Mouse (Mus musculus) limb, embryonic 11.5 days (tissue): ENCODE results near the gene Cbr2. TPM values are rescaled to one million over a fixed set of nuclear protein-coding genes. Genes with fewer than 3 reads are reported as not detected.

Source experiments
- ATAC-seq: fragments of 200-750 bp; cut with Nextera tagmentation; 2 replicates; pipeline ENCODE4 v1.8.0; 2017; ENCODE audit warnings: low read depth; ENCODE audit not compliant: insufficient number of reproducible peaks, low FRiP score, low TSS enrichment
- DNase-seq: peaks from one replicate; pipeline ENCODE4 v3.0.0-alpha.2; 2015; ENCODE audit warnings: low spot score
- H3K27ac ChIP-seq: fragments of 300-500 bp; sonication (generic); replicated peaks from 2 replicates; pipeline ENCODE4 v1.5.1; 2014; ENCODE audit warnings: low read depth, mild to moderate bottlenecking, low read length
- H3K27me3 ChIP-seq: fragments of 300-500 bp; sonication (generic); 2 replicates; pipeline ENCODE4 v1.6.1; 2014; ENCODE audit warnings: mild to moderate bottlenecking, low read length, mixed read lengths; ENCODE audit not compliant: control insufficient read depth, insufficient read depth
- H3K36me3 ChIP-seq: fragments of 300-500 bp; sonication (generic); 2 replicates; pipeline ENCODE4 v1.6.1; 2014; ENCODE audit warnings: mild to moderate bottlenecking, low read length, moderate library complexity, mixed read lengths; ENCODE audit not compliant: control insufficient read depth, insufficient read depth
- H3K4me1 ChIP-seq: fragments of 300-500 bp; sonication (generic); 2 replicates; pipeline ENCODE4 v1.6.1; 2014; ENCODE audit warnings: low read length, mixed read lengths; ENCODE audit not compliant: control insufficient read depth, insufficient read depth
- H3K4me2 ChIP-seq: fragments of 300-500 bp; sonication (generic); 2 replicates; pipeline ENCODE4 v1.6.1; 2014; ENCODE audit warnings: low read depth, mild to moderate bottlenecking, moderate library complexity; ENCODE audit not compliant: severe bottlenecking
- H3K4me3 ChIP-seq: fragments of 300-500 bp; sonication (generic); 2 replicates; pipeline ENCODE4 v1.5.1; 2014; ENCODE audit warnings: low read depth, low read length
- H3K9ac ChIP-seq: fragments of 300-500 bp; sonication (generic); 2 replicates; pipeline ENCODE4 v1.6.1; 2014; ENCODE audit warnings: mild to moderate bottlenecking, low read length
- H3K9me3 ChIP-seq: fragments of 300-500 bp; sonication (generic); 2 replicates; pipeline ENCODE4 v1.6.1; 2016; ENCODE audit warnings: low read length; ENCODE audit not compliant: control insufficient read depth
- WGBS: fragments of 180-500 bp; shearing (Covaris S2); extraction: QIAGEN DNeasy Blood & Tissue Kit; methylation state at CpG from one replicate; pipeline ENCODE4 v1.1.7; 2014; 5-methylcytosine and 5-hydroxymethylcytosine counted together
- polyA plus RNA-seq: library from polyadenylated mRNA; unstranded; fragments of >200 nt; fragmentation: Nextera tagmentation; extraction: Ambion mirVana; gene quantifications from 2 replicates; pipeline ENCODE4 v1.2.1, GENCODE M21; 2014

The Cbr2 gene
- polyA plus RNA-seq, 1 experiment from 2014 or later: 7.4 TPM

GRCm38 (mm10) chr11:120686650-120687272 is 45.2 kb downstream of the Cbr2 start:
- ATAC-seq (no peak), DNase-seq (no peak)
- H3K9ac ChIP-seq: no peak overlapping the region

GRCm38 (mm10) chr11:120684660-120685059 is 47.3 kb downstream of the Cbr2 start:
- peaks cover 9% of the 10 kb centered on the region; the same call in 1 of the 2 replicates for H3K36me3 ChIP-seq
- H3K4me3 ChIP-seq: no peak overlapping the region
- H3K9me3 ChIP-seq: no peaks in the 10 kb centered on the region
- no peak for ATAC-seq
- no peaks in the 10 kb centered on the region for H3K4me1 ChIP-seq
- no peak overlapping the region for H3K9ac ChIP-seq
- H3K27ac ChIP-seq: no peak overlapping the region
- H3K27me3 ChIP-seq: no peaks in the 10 kb centered on the region
- no peak overlapping the region for H3K4me2 ChIP-seq
- WGBS: 89% methylated on average over 2 of the region's 2 CpGs
- DNase-seq: no peak

More at GRCm38 (mm10) chr11:120686650-120687272, 45.2 kb downstream of the Cbr2 start:
- no peak overlapping the region for H3K4me3 ChIP-seq
- H3K4me2 ChIP-seq: no peak overlapping the region
- H3K36me3 ChIP-seq: peaks cover 6% of the 10 kb centered on the region; the same call in 1 of the 2 replicates
- no peak overlapping the region for H3K27ac ChIP-seq
- H3K27me3 ChIP-seq: no peaks in the 10 kb centered on the region
- 86% methylated on average over 20 of the region's 20 CpGs for WGBS
- no peaks in the 10 kb centered on the region for H3K9me3 ChIP-seq
- no peaks in the 10 kb centered on the region for H3K4me1 ChIP-seq

DNA sequence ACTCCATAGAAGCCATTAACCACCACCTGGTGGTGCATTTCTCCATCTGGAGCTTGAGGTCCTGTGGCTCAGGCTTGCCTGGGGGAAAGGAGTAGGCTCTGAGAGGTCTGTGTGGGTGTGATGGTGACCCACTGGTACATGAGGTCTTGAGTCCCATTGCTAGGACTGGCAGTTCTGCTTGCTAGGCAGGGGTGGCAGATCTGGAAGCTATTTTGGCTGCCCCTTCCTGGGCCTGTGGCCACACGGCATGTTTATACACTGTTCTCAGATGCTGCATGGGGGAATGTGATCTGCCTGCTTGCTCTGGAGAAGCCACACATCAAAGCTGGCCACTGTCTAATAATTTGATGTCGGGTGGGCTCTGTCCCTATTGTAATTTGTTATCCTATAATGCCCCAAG is 47.8 kb downstream of the Cbr2 start:
- Histone ChIP-seq H3K9ac (no peak overlapping the region), H3K36me3 (peaks cover 9% of the 10 kb centered on the region; the same call in 1 of the 2 replicates), H3K27ac (no peak overlapping the region), H3K27me3 (no peaks in the 10 kb centered on the region), H3K9me3 (no peaks in the 10 kb centered on the region), H3K4me1 (no peaks in the 10 kb centered on the region), H3K4me3 (no peak overlapping the region), H3K4me2 (no peak overlapping the region)
- ATAC-seq (no peak), DNase-seq (no peak)
- WGBS: 78% methylated on average over 2 of the region's 2 CpGs

GRCm38 (mm10) chr11:120683536-120683935 is 48.4 kb downstream of the Cbr2 start:
- ATAC-seq (no peak), DNase-seq (no peak)
- 93% methylated on average over 3 of the region's 3 CpGs for WGBS
- Histone ChIP-seq H3K4me2 (no peak overlapping the region), H3K4me1 (no peaks in the 10 kb centered on the region), H3K27ac (no peak overlapping the region), H3K9ac (no peak overlapping the region), H3K4me3 (no peak overlapping the region), H3K9me3 (no peaks in the 10 kb centered on the region), H3K27me3 (no peaks in the 10 kb centered on the region), H3K36me3 (peaks cover 10% of the 10 kb centered on the region; the same call in 1 of the 2 replicates)

DNA sequence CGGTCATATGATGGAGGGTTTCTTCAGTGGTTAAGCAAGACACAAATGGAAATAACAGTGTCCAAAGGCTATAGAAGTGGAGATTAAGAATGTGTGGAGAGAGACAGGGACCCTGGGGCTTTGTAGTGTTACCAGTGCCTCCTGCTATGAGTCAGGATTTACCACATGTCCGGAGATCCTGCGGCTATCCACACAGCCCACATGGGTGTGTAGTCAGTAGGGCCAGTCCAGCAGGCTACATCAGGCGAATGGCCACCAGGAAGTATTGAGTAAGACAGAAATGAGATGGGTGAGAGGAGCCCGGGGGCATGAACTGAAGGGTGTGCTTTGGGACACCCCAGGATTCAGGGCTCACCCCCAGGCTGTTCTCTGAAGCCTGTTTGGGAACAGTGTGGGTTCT is 49.2 kb downstream of the Cbr2 start:
- Histone ChIP-seq H3K9me3 (no peaks in the 10 kb centered on the region), H3K9ac (no peak overlapping the region), H3K27me3 (no peaks in the 10 kb centered on the region), H3K27ac (no peak overlapping the region), H3K36me3 (peaks cover 13% of the 10 kb centered on the region; the same call in 1 of the 2 replicates), H3K4me1 (no peaks in the 10 kb centered on the region), H3K4me3 (no peak overlapping the region), H3K4me2 (no peak overlapping the region)
- WGBS: 92% methylated on average over 5 of the region's 5 CpGs
- DNase-seq (no peak), ATAC-seq (no peak)

- no peak overlapping the region for H3K27ac ChIP-seq
- 85% methylated on average over 3 of the region's 3 CpGs for WGBS
- no peak for DNase-seq
- H3K9me3 ChIP-seq: no peaks in the 10 kb centered on the region
- no peaks in the 10 kb centered on the region for H3K27me3 ChIP-seq
- H3K4me3 ChIP-seq: no peak overlapping the region
- H3K9ac ChIP-seq: no peak overlapping the region
- no peak overlapping the region for H3K4me2 ChIP-seq
- no peak for ATAC-seq
- H3K4me1 ChIP-seq: no peaks in the 10 kb centered on the region
- H3K36me3 ChIP-seq: peaks cover 11% of the 10 kb centered on the region; the same call in 1 of the 2 replicates
These were observed 52.0 kb downstream of the Cbr2 start for GRCm38 (mm10) chr11:120679909-120680308.

Other genes starting within 250 kb of the Cbr2 start
- gene Mrpl12, start 247.5 kb downstream of the Cbr2 start, polyA plus RNA-seq: 166 and 177 TPM in 2 replicates
- gene Slc25a10, start 240.3 kb downstream of the Cbr2 start, polyA plus RNA-seq: 57.8 and 58.5 TPM in 2 replicates
- 0.71 and 1.8 TPM in 2 replicates for gene Gcgr, start 201.4 kb downstream of the Cbr2 start, polyA plus RNA-seq
- 234 and 252 TPM in 2 replicates for gene Mcrip1, start 182.4 kb downstream of the Cbr2 start, polyA plus RNA-seq
- gene Ppp1r27, start 181.0 kb downstream of the Cbr2 start, polyA plus RNA-seq: 0.47 and 0.85 TPM in 2 replicates
- gene P4hb, start 158.9 kb downstream of the Cbr2 start, polyA plus RNA-seq: 640 and 656 TPM in 2 replicates
- 593 and 597 TPM in 2 replicates for gene Arhgdia, start 150.5 kb downstream of the Cbr2 start, polyA plus RNA-seq
- gene Alyref, start 133.7 kb downstream of the Cbr2 start, polyA plus RNA-seq: 810 and 850 TPM in 2 replicates
- 214 and 223 TPM in 2 replicates for gene Anapc11, start 133.7 kb downstream of the Cbr2 start, polyA plus RNA-seq
- gene Npb, start 123.6 kb downstream of the Cbr2 start, polyA plus RNA-seq: 1.4 TPM in 1 of 2 replicates, not detected in the other
- gene Pcyt2, start 114.2 kb downstream of the Cbr2 start, polyA plus RNA-seq: 105 and 111 TPM in 2 replicates
- 24.6 TPM in 2 replicates for gene Sirt7, start 106.9 kb downstream of the Cbr2 start, polyA plus RNA-seq
- 22.6 and 24.2 TPM in 2 replicates for gene Mafg, start 98.5 kb downstream of the Cbr2 start, polyA plus RNA-seq
- 33.3 and 34.2 TPM in 2 replicates for gene Pycr1, start 88.3 kb downstream of the Cbr2 start, polyA plus RNA-seq
- gene Myadml2, start 84.0 kb downstream of the Cbr2 start, polyA plus RNA-seq: not detected in 2 replicates
- gene Notum, start 70.9 kb downstream of the Cbr2 start, polyA plus RNA-seq: 6.6 and 7.5 TPM in 2 replicates
- 122 and 128 TPM in 2 replicates for gene Aspscr1, start 59.1 kb downstream of the Cbr2 start, polyA plus RNA-seq
- gene Cenpx, start 18.4 kb downstream of the Cbr2 start, polyA plus RNA-seq: 126 and 127 TPM in 2 replicates
- 44.3 and 47.8 TPM in 2 replicates for gene Lrrc45, start 18.2 kb downstream of the Cbr2 start, polyA plus RNA-seq
- 7.4 and 12.8 TPM in 2 replicates for gene Rac3, start 10.6 kb downstream of the Cbr2 start, polyA plus RNA-seq
- 12.4 and 16.5 TPM in 2 replicates for gene Dcxr, start 4.8 kb downstream of the Cbr2 start, polyA plus RNA-seq
- 11.2 and 13.4 TPM in 2 replicates for gene Hmga1b, start 30.7 kb upstream of the Cbr2 start, polyA plus RNA-seq
- 23.7 and 29.5 TPM in 2 replicates for gene Rfng, start 52.1 kb upstream of the Cbr2 start, polyA plus RNA-seq
- gene Gps1, start 52.2 kb upstream of the Cbr2 start, polyA plus RNA-seq: 266 and 275 TPM in 2 replicates
- 87.4 and 95.9 TPM in 2 replicates for gene Dus1l, start 64.3 kb upstream of the Cbr2 start, polyA plus RNA-seq
- gene Fasn, start 92.4 kb upstream of the Cbr2 start, polyA plus RNA-seq: 87.3 and 91.8 TPM in 2 replicates
- gene Ccdc57, start 200.8 kb upstream of the Cbr2 start, polyA plus RNA-seq: 5.0 and 5.1 TPM in 2 replicates
- gene Slc16a3, start 216.4 kb upstream of the Cbr2 start, polyA plus RNA-seq: 48.2 and 58.1 TPM in 2 replicates